Mouse (Mus musculus) hindbrain, embryonic 10.5 days (tissue): Measurements from ENCODE around the gene Syna. TPM values are rescaled to one million over a fixed set of nuclear protein-coding genes. Genes with fewer than 3 reads are reported as not detected.

Experiments used
- DNase-seq: peaks from one replicate; pipeline ENCODE4 v3.0.0-alpha.2; 2017; ENCODE audit warnings: low spot score
- H3K27ac ChIP-seq: fragments of 300-500 bp; sonication (generic); 2 replicates; pipeline ENCODE4 v1.5.1; 2016; ENCODE audit warnings: mild to moderate bottlenecking, moderate library complexity
- H3K27me3 ChIP-seq: fragments of 300-500 bp; sonication (generic); 2 replicates; pipeline ENCODE4 v1.6.1; 2016; ENCODE audit warnings: mild to moderate bottlenecking; ENCODE audit not compliant: poor library complexity, insufficient read depth, severe bottlenecking
- H3K36me3 ChIP-seq: fragments of 300-500 bp; sonication (generic); 2 replicates; pipeline ENCODE4 v1.6.1; 2016; ENCODE audit warnings: mild to moderate bottlenecking, moderate library complexity
- H3K4me1 ChIP-seq: fragments of 300-500 bp; sonication (generic); replicated peaks from 2 replicates; pipeline ENCODE4 v1.6.1; 2016; ENCODE audit warnings: mild to moderate bottlenecking
- H3K4me3 ChIP-seq: fragments of 300-500 bp; sonication (generic); 2 replicates; pipeline ENCODE4 v1.5.1; 2016; ENCODE audit warnings: mild to moderate bottlenecking, moderate library complexity
- H3K9me3 ChIP-seq: fragments of 300-500 bp; sonication (generic); 2 replicates; pipeline ENCODE4 v1.6.1; 2016; ENCODE audit warnings: mild to moderate bottlenecking, moderate library complexity
- WGBS: fragments of 180-500 bp; shearing (Covaris S2); methylation state at CpG from one replicate; pipeline ENCODE4 v1.1.7; 2016; 5-methylcytosine and 5-hydroxymethylcytosine counted together
- polyA plus RNA-seq: library from polyadenylated mRNA; unstranded; fragments of >200 nt; fragmentation: Nextera tagmentation; extraction: Ambion mirVana; gene quantifications from 2 replicates; pipeline ENCODE4 v1.2.1, GENCODE M21; 2016

Gene Syna
- polyA plus RNA-seq, 1 experiment from 2014 or later: 0.12 TPM

DNA sequence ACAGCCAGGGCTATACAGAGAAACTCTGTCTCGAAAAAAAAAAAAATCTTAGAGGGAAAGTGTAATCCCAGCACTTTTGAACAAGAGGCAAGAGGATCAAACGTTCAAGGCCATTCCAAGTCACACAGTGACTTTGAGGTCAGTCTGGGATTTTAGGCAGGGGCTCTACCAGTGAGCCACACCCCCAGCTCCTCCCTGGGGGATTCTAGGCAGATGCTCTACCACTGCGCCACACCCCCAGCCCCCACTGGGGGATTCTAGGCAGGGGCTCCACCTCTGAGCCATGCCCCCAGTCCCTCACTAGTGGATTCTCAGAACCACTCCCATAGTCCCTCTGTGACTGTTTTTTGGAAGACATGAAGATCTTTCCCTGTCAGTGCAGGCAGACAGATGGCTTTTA, 19.2 kb upstream of the Syna start:
- Histone ChIP-seq H3K27me3 (no peaks in the 10 kb centered on the region), H3K4me3 (no peak overlapping the region), H3K4me1 (peaks cover 12% of the 10 kb centered on the region), H3K27ac (no peak overlapping the region), H3K9me3 (no peaks in the 10 kb centered on the region), H3K36me3 (no peaks in the 10 kb centered on the region)
- DNase-seq: no peak
- WGBS: 73% methylated on average over 3 of the region's 3 CpGs

DNA sequence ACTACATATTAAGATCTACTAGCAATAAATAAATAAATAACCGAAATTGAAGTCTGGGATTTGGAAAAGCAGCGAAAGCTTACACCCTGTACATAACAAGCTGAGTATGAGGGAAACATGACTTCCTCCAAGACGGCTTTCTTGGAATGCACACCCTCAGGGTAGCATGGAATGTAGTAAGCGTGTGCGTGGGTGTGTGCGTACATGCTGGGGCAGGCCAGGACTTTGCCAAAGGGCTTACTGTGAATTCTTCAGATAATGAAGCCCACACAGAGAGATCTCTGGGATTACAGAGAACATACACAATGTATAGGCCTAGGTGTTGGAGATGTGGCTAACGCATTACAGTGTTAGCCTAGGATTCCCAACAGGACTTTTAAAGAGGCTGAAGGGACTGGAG, 17.6 kb upstream of the Syna start:
- H3K27ac ChIP-seq: no peak overlapping the region
- 92% methylated on average over 7 of the region's 7 CpGs for WGBS
- H3K36me3 ChIP-seq: no peaks in the 10 kb centered on the region
- DNase-seq: no peak
- no peaks in the 10 kb centered on the region for H3K9me3 ChIP-seq
- H3K27me3 ChIP-seq: peaks cover 7% of the 10 kb centered on the region; the same call in 1 of the 2 replicates
- no peak overlapping the region for H3K4me3 ChIP-seq
- peaks cover 7% of the 10 kb centered on the region for H3K4me1 ChIP-seq

DNA sequence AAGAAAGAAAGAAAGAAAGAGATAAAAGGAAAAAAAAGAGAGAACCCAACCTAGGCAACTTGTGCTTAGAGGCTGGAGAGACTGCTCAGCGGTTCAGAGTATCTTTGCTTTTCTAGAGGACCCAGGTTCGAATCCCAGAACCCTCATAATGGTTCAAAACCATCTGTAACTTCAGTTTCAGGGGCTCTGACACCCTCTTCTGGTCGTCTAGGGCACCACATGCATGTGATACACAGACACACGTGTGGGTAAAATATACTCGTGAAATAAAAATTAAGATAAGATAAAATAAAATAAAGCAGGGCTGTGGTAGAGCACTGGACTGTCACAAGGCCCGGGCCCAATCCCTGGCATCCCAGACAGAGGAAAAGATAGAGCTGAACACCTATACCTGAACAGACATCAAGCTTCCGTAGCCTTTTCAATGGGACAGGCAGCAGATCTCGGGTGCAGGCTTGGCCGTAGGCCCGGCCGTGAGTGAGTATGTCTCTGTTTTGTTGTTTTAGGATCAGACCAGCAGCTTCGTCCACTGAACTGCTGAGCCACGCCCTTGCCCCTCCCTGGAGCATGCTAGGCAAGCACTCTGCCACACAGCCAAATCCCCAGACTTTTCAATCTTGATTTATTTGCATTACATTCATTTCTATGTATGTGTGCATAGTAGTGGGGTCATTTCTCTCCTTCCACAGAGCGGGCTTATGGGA, 16.7 kb upstream of the Syna start:
- no peak for DNase-seq
- no peaks in the 10 kb centered on the region for H3K9me3 ChIP-seq
- no peak overlapping the region for H3K27ac ChIP-seq
- peaks cover 9% of the 10 kb centered on the region; the same call in 1 of the 2 replicates for H3K27me3 ChIP-seq
- no peak overlapping the region for H3K4me3 ChIP-seq
- H3K36me3 ChIP-seq: no peaks in the 10 kb centered on the region
- peaks cover 15% of the 10 kb centered on the region for H3K4me1 ChIP-seq
- WGBS: 79% methylated on average over 14 of the region's 14 CpGs

DNA sequence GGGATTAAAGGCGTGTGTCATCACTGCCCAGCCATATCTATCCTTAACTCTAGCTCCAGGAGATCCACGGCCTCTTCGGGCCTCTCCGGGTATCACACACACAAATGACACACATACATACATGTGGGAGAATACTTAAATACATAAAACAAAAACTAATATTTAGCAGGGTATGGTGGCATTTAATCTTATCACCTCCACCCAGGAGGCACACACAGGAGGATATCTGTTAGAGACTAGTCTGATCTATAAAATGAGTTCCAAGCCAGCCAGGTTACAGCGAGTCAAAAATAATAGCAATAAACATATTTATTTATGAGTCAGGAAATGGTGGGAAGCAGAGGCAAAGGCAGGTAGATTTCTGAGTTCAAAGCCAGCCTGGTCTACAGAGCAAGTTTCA, 15.9 kb upstream of the Syna start:
- 97% methylated on average over 5 of the region's 5 CpGs for WGBS
- H3K4me1 ChIP-seq: peaks cover 15% of the 10 kb centered on the region
- no peaks in the 10 kb centered on the region for H3K36me3 ChIP-seq

DNA sequence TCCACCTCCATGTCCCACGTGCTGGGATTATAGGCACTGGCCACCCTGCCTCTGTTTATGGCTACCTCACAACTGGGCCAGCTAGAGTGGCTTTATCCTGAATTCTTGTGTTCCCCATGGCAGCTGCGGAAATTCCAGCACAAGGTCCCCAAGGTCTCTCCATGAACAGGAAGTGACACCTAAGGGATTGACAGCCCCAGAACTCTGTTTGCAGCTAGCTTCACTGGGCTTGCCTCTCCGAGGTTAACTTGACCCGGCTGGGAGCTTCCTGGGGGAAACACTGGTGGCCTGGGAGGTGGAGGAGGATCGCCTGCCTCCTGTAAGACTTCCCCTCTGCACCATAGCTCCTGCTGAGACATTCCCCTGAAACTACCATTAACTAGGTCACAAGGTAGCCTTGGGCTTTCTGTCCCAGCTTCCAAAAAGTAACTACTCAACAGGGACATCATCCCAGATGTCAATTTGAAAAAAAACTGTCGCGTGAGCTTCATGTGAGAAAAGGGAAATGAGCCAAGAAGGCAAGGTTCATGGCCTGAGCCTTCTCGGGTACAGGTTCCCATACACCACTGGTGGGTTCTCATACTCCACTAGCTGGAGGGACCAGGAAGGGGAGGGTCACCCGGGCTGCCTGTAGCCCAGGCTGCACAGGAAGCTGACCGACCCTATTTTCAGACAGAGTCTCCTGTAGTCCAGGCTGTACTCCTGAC, 12.7 kb upstream of the Syna start:
- H3K4me3 ChIP-seq: peak overlapping the region; percentile 51
- no peak for DNase-seq
- peak overlapping the region; percentile 77 for H3K27ac ChIP-seq
- peaks cover 9% of the 10 kb centered on the region; the same call in 1 of the 2 replicates for H3K27me3 ChIP-seq
- WGBS: 40% methylated on average over 10 of the region's 10 CpGs
- H3K9me3 ChIP-seq: no peaks in the 10 kb centered on the region
- no peaks in the 10 kb centered on the region for H3K36me3 ChIP-seq
- H3K4me1 ChIP-seq: peaks cover 29% of the 10 kb centered on the region

More for the DNA sequence above, 15.9 kb upstream of the Syna start:
- Histone ChIP-seq H3K9me3 (no peaks in the 10 kb centered on the region), H3K27me3 (peaks cover 9% of the 10 kb centered on the region; the same call in 1 of the 2 replicates), H3K27ac (no peak overlapping the region), H3K4me3 (no peak overlapping the region)
- no peak for DNase-seq

DNA sequence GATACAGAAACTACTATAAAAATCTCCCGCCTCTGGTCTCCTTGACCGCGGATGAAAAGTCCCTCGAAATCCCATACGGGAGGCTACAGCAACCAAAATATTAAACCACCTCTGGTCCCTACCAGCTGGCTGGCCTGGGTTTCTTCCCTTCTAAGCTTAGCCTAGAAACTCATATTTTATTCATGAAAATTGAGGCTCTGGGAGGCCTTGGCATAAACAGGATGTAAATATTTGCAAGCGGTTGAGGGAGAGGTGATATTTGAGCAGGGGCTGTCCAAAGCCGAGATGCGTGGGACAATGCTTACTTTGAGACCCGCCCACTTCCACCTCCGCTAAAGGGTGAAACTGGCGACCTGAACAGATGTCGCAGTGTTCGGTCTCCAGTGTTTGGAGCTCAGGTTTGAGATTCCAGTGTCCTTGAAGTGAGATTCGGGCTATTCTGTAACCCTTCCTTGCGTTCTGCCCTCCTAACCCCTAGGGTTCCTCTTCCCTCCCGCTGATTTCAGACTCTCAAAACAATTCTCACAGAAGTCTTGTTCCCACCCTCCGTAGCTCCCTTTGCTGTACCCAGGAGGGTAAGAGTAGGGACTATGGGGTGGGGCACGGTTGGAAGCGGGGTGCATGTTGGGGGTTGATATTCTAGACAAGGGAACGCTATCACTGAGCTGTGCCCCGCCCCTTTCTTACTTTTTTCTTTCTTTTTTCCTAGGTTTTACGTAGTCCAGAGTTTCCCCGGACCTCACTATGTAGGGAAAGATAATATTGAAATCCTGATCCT, 11.9 kb upstream of the Syna start:
- peak overlapping the region; percentile 77 for H3K27ac ChIP-seq

DNA sequence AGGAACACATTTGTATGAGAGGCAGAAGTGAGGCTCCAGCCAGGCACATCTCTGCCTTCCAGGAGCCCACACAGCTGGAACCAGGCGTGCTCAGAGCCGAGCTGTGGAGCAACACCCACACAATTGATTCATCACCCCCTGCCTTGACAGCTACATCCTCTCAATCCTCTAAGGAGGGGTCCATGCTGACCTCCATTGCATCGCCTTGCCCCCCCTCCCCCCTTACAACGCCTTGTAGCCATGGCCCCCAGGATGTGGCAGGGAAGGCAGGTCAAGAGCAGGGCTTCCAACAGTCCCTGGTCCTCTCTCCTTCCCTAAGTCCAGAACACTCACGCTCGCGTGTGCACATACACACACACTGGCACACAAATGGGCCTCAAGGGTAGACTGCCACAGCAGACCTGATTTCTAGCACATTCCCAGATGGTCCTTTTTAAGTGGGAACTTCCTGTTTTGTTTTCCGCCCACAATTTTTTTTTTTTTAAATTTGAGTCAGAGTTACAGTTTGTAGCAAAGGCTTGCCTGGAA, 9.1 kb upstream of the Syna start:
- no peaks in the 10 kb centered on the region for H3K36me3 ChIP-seq
- peak overlapping the region; percentile 71 for H3K27ac ChIP-seq
- WGBS: 56% methylated on average over 8 of the region's 8 CpGs
- H3K4me1 ChIP-seq: peaks cover 29% of the 10 kb centered on the region
- no peak for DNase-seq
- peaks cover 9% of the 10 kb centered on the region; the same call in 1 of the 2 replicates for H3K27me3 ChIP-seq
- no peaks in the 10 kb centered on the region for H3K9me3 ChIP-seq
- no peak overlapping the region for H3K4me3 ChIP-seq

More for the DNA sequence above, 11.9 kb upstream of the Syna start:
- Histone ChIP-seq H3K4me1 (peaks cover 29% of the 10 kb centered on the region), H3K9me3 (no peaks in the 10 kb centered on the region), H3K36me3 (no peaks in the 10 kb centered on the region), H3K4me3 (peak overlapping the region; percentile 51), H3K27me3 (peaks cover 9% of the 10 kb centered on the region; the same call in 1 of the 2 replicates)
- WGBS: 3% methylated on average over 23 of the region's 23 CpGs
- DNase-seq: peak; percentile 74

DNA sequence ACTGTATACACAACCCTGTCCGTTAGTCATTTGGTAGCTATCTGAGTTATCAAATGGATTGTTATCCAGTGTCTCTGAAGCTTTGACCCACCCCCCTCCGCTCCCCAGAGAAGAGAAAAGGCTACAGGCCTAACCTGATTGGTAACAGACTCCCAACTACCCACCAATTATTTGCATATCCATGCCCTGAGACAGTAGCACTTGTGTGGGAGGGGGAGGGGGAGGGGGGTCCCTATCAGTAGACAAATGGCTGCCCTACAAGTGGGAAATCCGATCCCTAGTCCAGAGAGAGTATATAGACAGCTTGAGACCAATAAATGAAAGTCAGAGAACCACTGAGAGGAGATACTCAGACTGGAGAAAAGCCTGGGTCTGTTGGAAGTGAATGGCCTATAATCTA, 8.1 kb upstream of the Syna start:
- no peaks in the 10 kb centered on the region for H3K9me3 ChIP-seq
- peaks cover 6% of the 10 kb centered on the region; the same call in 1 of the 2 replicates for H3K27me3 ChIP-seq
- peak overlapping the region; percentile 71 for H3K27ac ChIP-seq
- H3K4me3 ChIP-seq: no peak overlapping the region
- no peak for DNase-seq
- H3K36me3 ChIP-seq: no peaks in the 10 kb centered on the region
- H3K4me1 ChIP-seq: peaks cover 28% of the 10 kb centered on the region
- WGBS: 70% methylated on average over 3 of the region's 3 CpGs

DNA sequence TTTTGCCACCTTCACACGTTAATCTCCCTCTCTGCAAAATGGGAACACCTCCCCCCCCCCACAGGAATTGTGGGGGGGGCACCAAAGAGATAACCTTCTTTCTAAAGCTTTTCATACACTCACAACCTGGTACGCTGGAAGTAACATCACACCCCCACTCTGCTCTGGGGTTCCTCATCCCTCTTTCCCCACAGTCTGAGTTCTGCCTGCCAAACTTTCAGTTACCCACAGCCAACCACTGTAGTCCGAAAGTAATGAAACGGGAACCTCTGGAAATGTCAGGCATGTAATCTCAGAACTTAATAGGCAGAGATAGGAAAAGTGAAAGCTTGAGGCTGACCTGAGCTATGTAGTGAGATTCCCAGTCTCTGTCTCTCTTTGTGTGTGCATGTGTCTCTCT, 7.5 kb upstream of the Syna start:
- Histone ChIP-seq H3K27me3 (peaks cover under 1% of the 10 kb centered on the region; the same call in 1 of the 2 replicates), H3K9me3 (no peaks in the 10 kb centered on the region), H3K27ac (no peak overlapping the region), H3K36me3 (no peaks in the 10 kb centered on the region), H3K4me3 (no peak overlapping the region), H3K4me1 (peaks cover 23% of the 10 kb centered on the region)
- 90% methylated on average over 4 of the region's 4 CpGs for WGBS
- no peak for DNase-seq

DNA sequence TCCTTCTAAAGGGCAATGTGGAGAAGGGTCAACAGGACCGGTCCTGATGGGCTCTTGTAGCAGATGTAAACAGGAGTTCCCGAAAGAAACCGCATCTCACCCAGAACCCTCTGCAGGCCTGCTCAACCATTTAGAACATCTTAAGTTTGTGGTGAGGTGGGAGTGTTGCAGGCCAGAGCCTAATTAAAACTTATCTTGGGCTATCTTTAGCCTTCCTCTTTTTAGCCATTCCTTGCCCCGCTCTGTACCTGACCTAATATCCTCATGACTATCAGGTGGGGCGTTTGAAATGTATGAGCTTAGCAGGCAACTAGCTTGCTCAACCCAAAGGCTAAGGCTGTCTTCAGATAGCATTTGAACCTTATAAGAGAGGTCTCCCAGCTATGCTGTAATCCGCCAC, 5.7 kb upstream of the Syna start:
- Histone ChIP-seq H3K27me3 (no peaks in the 10 kb centered on the region), H3K4me3 (no peak overlapping the region), H3K36me3 (no peaks in the 10 kb centered on the region), H3K4me1 (peaks cover 17% of the 10 kb centered on the region), H3K27ac (no peak overlapping the region), H3K9me3 (no peaks in the 10 kb centered on the region)
- 91% methylated on average over 6 of the region's 6 CpGs for WGBS
- DNase-seq: no peak

DNA sequence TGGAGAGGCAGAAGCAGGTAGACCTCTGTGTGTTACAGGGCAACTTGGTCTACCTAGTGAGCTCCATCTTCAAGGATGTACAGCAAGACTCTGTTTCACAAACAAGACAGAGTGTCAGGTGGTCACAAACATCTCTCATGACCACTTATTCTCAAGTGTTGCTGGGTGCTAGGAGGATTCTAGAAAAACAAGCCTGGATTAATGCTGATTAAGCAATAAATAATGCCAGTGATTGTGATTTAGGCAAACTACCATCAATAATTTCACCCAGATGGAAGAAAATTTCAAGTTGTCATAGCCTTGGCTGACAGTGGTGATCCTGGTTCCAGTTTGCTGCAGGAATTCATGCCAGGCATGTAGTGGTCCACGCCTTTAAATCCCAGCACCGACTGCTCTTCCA, 4.3 kb upstream of the Syna start:
- H3K4me1 ChIP-seq: peaks cover 17% of the 10 kb centered on the region
- no peak overlapping the region for H3K4me3 ChIP-seq
- H3K36me3 ChIP-seq: no peaks in the 10 kb centered on the region
- H3K9me3 ChIP-seq: no peaks in the 10 kb centered on the region
- H3K27me3 ChIP-seq: no peaks in the 10 kb centered on the region
- WGBS: 91% methylated on average over 2 of the region's 2 CpGs
- no peak overlapping the region for H3K27ac ChIP-seq
- no peak for DNase-seq

DNA sequence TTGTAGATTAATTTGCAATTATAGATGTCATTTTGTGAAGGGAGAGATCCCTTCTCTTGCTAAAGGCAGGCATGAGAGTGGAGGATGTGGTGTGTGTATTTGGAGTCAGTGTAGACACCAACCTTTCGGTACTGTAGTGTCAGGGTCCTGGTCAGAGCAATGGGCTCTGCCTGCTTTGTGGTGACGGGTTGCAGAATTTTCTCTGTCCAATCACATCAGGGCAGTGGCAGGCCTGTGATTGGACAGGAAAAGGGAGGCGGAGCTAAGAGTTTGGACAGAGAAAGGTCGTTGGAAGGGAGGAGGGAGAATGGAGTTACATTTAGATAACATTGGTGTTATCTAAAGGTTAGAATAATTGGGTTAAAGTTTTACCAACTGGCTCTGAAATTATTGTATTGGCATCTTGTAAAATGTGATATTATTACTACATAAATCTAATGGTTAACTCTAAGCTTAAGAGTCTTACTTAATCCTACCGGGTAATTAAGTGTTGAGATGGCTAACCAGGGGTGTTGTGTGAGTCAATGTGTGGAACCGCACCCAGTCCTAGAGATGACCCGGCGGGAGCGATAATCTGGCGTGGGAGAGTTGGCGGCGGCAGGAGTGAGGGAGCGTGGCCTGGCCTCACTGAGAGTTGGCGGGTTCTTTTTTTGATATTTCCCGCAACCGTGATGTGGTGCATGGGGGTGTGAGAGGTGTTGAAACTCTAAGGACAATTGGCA, 640 bp upstream of the Syna start:
- no peak for DNase-seq
- no peak overlapping the region for H3K4me3 ChIP-seq
- H3K27ac ChIP-seq: no peak overlapping the region
- H3K4me1 ChIP-seq: peaks cover 12% of the 10 kb centered on the region
- 82% methylated on average over 16 of the region's 16 CpGs for WGBS
- H3K27me3 ChIP-seq: no peaks in the 10 kb centered on the region
- H3K9me3 ChIP-seq: 0 out of 2 replicates have a peak, but pooled peaks cover 2% of the 10 kb centered on the region
- no peaks in the 10 kb centered on the region for H3K36me3 ChIP-seq
